Mouse (Mus musculus): ENCODE results near the gene Polr2g. TPM values are rescaled to one million over a fixed set of nuclear protein-coding genes. Genes with fewer than 3 reads are reported as not detected.

Gene Polr2g
- polyA plus RNA-seq, 1 experiment from 2014 or later, result 56.4 TPM

- peak overlapping the region; percentile 100 for H3K27ac ChIP-seq (ENCODE audit: low read length)
- H3K36me3 ChIP-seq (ENCODE audit: control insufficient read depth, insufficient read depth), result peaks cover 19% of the 10 kb centered on the region
- H3K9ac ChIP-seq (ENCODE audit: low read depth, low read length), result peak overlapping the region; percentile 98
- peak overlapping the region; percentile 96 for H3K4me2 ChIP-seq (ENCODE audit: low read depth, low read length)
- WGBS (ENCODE audit: insufficient replicate concordance), result 19% methylated on average over 6 of the region's 6 CpGs
- H3K4me1 ChIP-seq (ENCODE audit: control insufficient read depth, low read depth, low read length), result peaks cover 40% of the 10 kb centered on the region
- no peak for ATAC-seq (ENCODE audit: low read depth)
- no peaks in the 10 kb centered on the region for H3K27me3 ChIP-seq (ENCODE audit: control insufficient read depth, insufficient read depth, low read depth, low read length)
- H3K9me3 ChIP-seq (replicated peaks; ENCODE audit: control insufficient read depth, low read length), result no peaks in the 10 kb centered on the region
- H3K4me3 ChIP-seq (ENCODE audit: low read depth, low read length), result peak overlapping the region; percentile 81
These were observed 25.0 kb downstream of the Polr2g start for GRCm38 (mm10) chr19:8773409-8773808.

GRCm38 (mm10) chr19:8772996-8773395 is 25.4 kb downstream of the Polr2g start:
- 21% methylated on average over 5 of the region's 5 CpGs for WGBS (ENCODE audit: insufficient replicate concordance)
- Histone ChIP-seq H3K27ac (ENCODE audit: low read length) (peak overlapping the region; percentile 100), H3K36me3 (ENCODE audit: control insufficient read depth, insufficient read depth) (peaks cover 22% of the 10 kb centered on the region), H3K9ac (ENCODE audit: low read depth, low read length) (peak overlapping the region; percentile 98), H3K9me3 (replicated peaks; ENCODE audit: control insufficient read depth, low read length) (no peaks in the 10 kb centered on the region), H3K27me3 (ENCODE audit: control insufficient read depth, insufficient read depth, low read depth, low read length) (no peaks in the 10 kb centered on the region), H3K4me1 (ENCODE audit: control insufficient read depth, low read depth, low read length) (peaks cover 40% of the 10 kb centered on the region), H3K4me3 (ENCODE audit: low read depth, low read length) (peak overlapping the region; percentile 81), H3K4me2 (ENCODE audit: low read depth, low read length) (peak overlapping the region; percentile 96)
- peak; percentile 36 for ATAC-seq (ENCODE audit: low read depth)

GRCm38 (mm10) chr19:8770567-8771270 is 27.7 kb downstream of the Polr2g start, which contains the start of gene Tmem223:
TSS of gene Tmem223 (plus strand) at chr19:8770996.
- ATAC-seq (ENCODE audit: low read depth), result no peak
- H3K4me3 ChIP-seq (ENCODE audit: low read depth, low read length), result peak within 1 kb of the TSS; percentile 84
- peaks cover 43% of the 10 kb centered on the region for H3K36me3 ChIP-seq (ENCODE audit: control insufficient read depth, insufficient read depth)
- H3K9me3 ChIP-seq (replicated peaks; ENCODE audit: control insufficient read depth, low read length), result no peaks in the 10 kb centered on the region
- peaks cover 32% of the 10 kb centered on the region for H3K4me1 ChIP-seq (ENCODE audit: control insufficient read depth, low read depth, low read length)
- 14% methylated on average over 29 of the region's 29 CpGs for WGBS (ENCODE audit: insufficient replicate concordance)
- H3K4me2 ChIP-seq (ENCODE audit: low read depth, low read length), result peak within 1 kb of the TSS; percentile 76
- H3K27me3 ChIP-seq (ENCODE audit: control insufficient read depth, insufficient read depth, low read depth, low read length), result no peaks in the 10 kb centered on the region
- H3K9ac ChIP-seq (ENCODE audit: low read depth, low read length), result peak within 1 kb of the TSS; percentile 90
- peak within 1 kb of the TSS; percentile 87 for H3K27ac ChIP-seq (ENCODE audit: low read length)

- ATAC-seq (ENCODE audit: low read depth), result no peak
- WGBS (ENCODE audit: insufficient replicate concordance), result 88% methylated on average over 9 of the region's 9 CpGs
These were observed 32.8 kb downstream of the Polr2g start for GRCm38 (mm10) chr19:8765562-8765961.

GRCm38 (mm10) chr19:8763276-8763675 is 35.1 kb downstream of the Polr2g start:
- ATAC-seq (ENCODE audit: low read depth), result no peak
- H3K36me3 ChIP-seq (ENCODE audit: control insufficient read depth, insufficient read depth), result peaks cover 56% of the 10 kb centered on the region
- WGBS (ENCODE audit: insufficient replicate concordance), result 82% methylated on average over 4 of the region's 4 CpGs
- H3K9me3 ChIP-seq (replicated peaks; ENCODE audit: control insufficient read depth, low read length), result 0 out of 2 replicates have a peak, but pooled peaks cover 3% of the 10 kb centered on the region
- no peak overlapping the region for H3K27ac ChIP-seq (ENCODE audit: low read length)
- no peak overlapping the region for H3K4me3 ChIP-seq (ENCODE audit: low read depth, low read length)
- H3K4me1 ChIP-seq (ENCODE audit: control insufficient read depth, low read depth, low read length), result peaks cover 8% of the 10 kb centered on the region
- no peak overlapping the region for H3K9ac ChIP-seq (ENCODE audit: low read depth, low read length)
- H3K27me3 ChIP-seq (ENCODE audit: control insufficient read depth, insufficient read depth, low read depth, low read length), result no peaks in the 10 kb centered on the region
- no peak overlapping the region for H3K4me2 ChIP-seq (ENCODE audit: low read depth, low read length)

More at GRCm38 (mm10) chr19:8765562-8765961, 32.8 kb downstream of the Polr2g start:
- H3K36me3 ChIP-seq (ENCODE audit: control insufficient read depth, insufficient read depth), result peaks cover 74% of the 10 kb centered on the region
- 0 out of 2 replicates have a peak, but pooled peaks cover 3% of the 10 kb centered on the region for H3K9me3 ChIP-seq (replicated peaks; ENCODE audit: control insufficient read depth, low read length)
- H3K9ac ChIP-seq (ENCODE audit: low read depth, low read length), result no peak overlapping the region
- H3K27me3 ChIP-seq (ENCODE audit: control insufficient read depth, insufficient read depth, low read depth, low read length), result no peaks in the 10 kb centered on the region
- no peak overlapping the region for H3K4me2 ChIP-seq (ENCODE audit: low read depth, low read length)
- H3K27ac ChIP-seq (ENCODE audit: low read length), result no peak overlapping the region
- H3K4me1 ChIP-seq (ENCODE audit: control insufficient read depth, low read depth, low read length), result peaks cover 4% of the 10 kb centered on the region
- H3K4me3 ChIP-seq (ENCODE audit: low read depth, low read length), result no peak overlapping the region

- no peak for ATAC-seq (ENCODE audit: low read depth)
- peaks cover 33% of the 10 kb centered on the region for H3K36me3 ChIP-seq (ENCODE audit: control insufficient read depth, insufficient read depth)
- WGBS (ENCODE audit: insufficient replicate concordance), result 73% methylated on average over 2 of the region's 2 CpGs
- no peak overlapping the region for H3K9ac ChIP-seq (ENCODE audit: low read depth, low read length)
- 0 out of 2 replicates have a peak, but pooled peaks cover 3% of the 10 kb centered on the region for H3K9me3 ChIP-seq (replicated peaks; ENCODE audit: control insufficient read depth, low read length)
- no peak overlapping the region for H3K4me2 ChIP-seq (ENCODE audit: low read depth, low read length)
- no peaks in the 10 kb centered on the region for H3K27me3 ChIP-seq (ENCODE audit: control insufficient read depth, insufficient read depth, low read depth, low read length)
- peaks cover 18% of the 10 kb centered on the region for H3K4me1 ChIP-seq (ENCODE audit: control insufficient read depth, low read depth, low read length)
- H3K27ac ChIP-seq (ENCODE audit: low read length), result no peak overlapping the region
- H3K4me3 ChIP-seq (ENCODE audit: low read depth, low read length), result no peak overlapping the region
These were observed 37.6 kb downstream of the Polr2g start for GRCm38 (mm10) chr19:8760757-8761156.

- Histone ChIP-seq H3K4me3 (ENCODE audit: low read depth, low read length) (peak overlapping the region; percentile 98), H3K36me3 (ENCODE audit: control insufficient read depth, insufficient read depth) (peaks cover 27% of the 10 kb centered on the region), H3K4me2 (ENCODE audit: low read depth, low read length) (peak overlapping the region; percentile 71), H3K9me3 (replicated peaks; ENCODE audit: control insufficient read depth, low read length) (no peaks in the 10 kb centered on the region), H3K4me1 (ENCODE audit: control insufficient read depth, low read depth, low read length) (peaks cover 25% of the 10 kb centered on the region), H3K27me3 (ENCODE audit: control insufficient read depth, insufficient read depth, low read depth, low read length) (no peaks in the 10 kb centered on the region), H3K27ac (ENCODE audit: low read length) (0 out of 2 replicates have a peak overlapping the region, but pooled peaks have one; percentile 7), H3K9ac (ENCODE audit: low read depth, low read length) (peak overlapping the region; percentile 52)
- 29% methylated on average over 2 of the region's 2 CpGs for WGBS (ENCODE audit: insufficient replicate concordance)
- no peak for ATAC-seq (ENCODE audit: low read depth)
These were observed 39.5 kb downstream of the Polr2g start for GRCm38 (mm10) chr19:8758899-8759298.

GRCm38 (mm10) chr19:8757471-8757998 is 40.8 kb downstream of the Polr2g start:
- H3K9me3 ChIP-seq (replicated peaks; ENCODE audit: control insufficient read depth, low read length), result no peaks in the 10 kb centered on the region
- no peak for ATAC-seq (ENCODE audit: low read depth)
- peak overlapping the region; percentile 98 for H3K4me3 ChIP-seq (ENCODE audit: low read depth, low read length)
- H3K4me2 ChIP-seq (ENCODE audit: low read depth, low read length), result peak overlapping the region; percentile 71
- H3K27ac ChIP-seq (ENCODE audit: low read length), result peak overlapping the region; percentile 95
- 3% methylated on average over 14 of the region's 14 CpGs for WGBS (ENCODE audit: insufficient replicate concordance)
- H3K4me1 ChIP-seq (ENCODE audit: control insufficient read depth, low read depth, low read length), result peaks cover 25% of the 10 kb centered on the region
- H3K36me3 ChIP-seq (ENCODE audit: control insufficient read depth, insufficient read depth), result peaks cover 28% of the 10 kb centered on the region
- H3K9ac ChIP-seq (ENCODE audit: low read depth, low read length), result peak overlapping the region; percentile 99
- no peaks in the 10 kb centered on the region for H3K27me3 ChIP-seq (ENCODE audit: control insufficient read depth, insufficient read depth, low read depth, low read length)
